Mouse (Mus musculus) skeletal muscle tissue, adult 2 months (tissue): ENCODE results near the gene Mrpl24.

Source experiments
- DNase-seq: peaks from one replicate; pipeline ENCODE4 v3.0.0-alpha.2; 2012; ENCODE audit warnings: low read depth, low spot score

The Mrpl24 gene

GRCm38 (mm10) chr3:87947056-87947810, 27.9 kb downstream of the Mrpl24 start:
- DNase-seq = no peak

- no peak for DNase-seq
Measured at GRCm38 (mm10) chr3:87947811-87948199, 28.5 kb downstream of the Mrpl24 start.

- no peak for DNase-seq
Measured at GRCm38 (mm10) chr3:87948378-87949265, 29.3 kb downstream of the Mrpl24 start, which contains the start of gene Crabp2. TSS of gene Crabp2 (plus strand) at chr3:87948666.

GRCm38 (mm10) chr3:87949266-87949954, 30.1 kb downstream of the Mrpl24 start:
- no peak for DNase-seq

- DNase-seq = no peak
Measured at GRCm38 (mm10) chr3:87949955-87950515, 30.7 kb downstream of the Mrpl24 start.

- no peak for DNase-seq
Measured at GRCm38 (mm10) chr3:87951946-87952345, 32.6 kb downstream of the Mrpl24 start.

- DNase-seq = no peak
Measured at GRCm38 (mm10) chr3:87952440-87952839, 33.1 kb downstream of the Mrpl24 start.

- no peak for DNase-seq
Measured at GRCm38 (mm10) chr3:87958056-87958455, 38.8 kb downstream of the Mrpl24 start.

GRCm38 (mm10) chr3:87958476-87958875, 39.2 kb downstream of the Mrpl24 start:
- no peak for DNase-seq

GRCm38 (mm10) chr3:87958967-87959366, 39.7 kb downstream of the Mrpl24 start:
- DNase-seq = no peak

- no peak for DNase-seq
Measured at GRCm38 (mm10) chr3:87959371-87959770, 40.1 kb downstream of the Mrpl24 start.

GRCm38 (mm10) chr3:87960191-87960585, 40.9 kb downstream of the Mrpl24 start:
- DNase-seq = no peak

- DNase-seq = peak; percentile 80
Measured at GRCm38 (mm10) chr3:87960586-87961191, 41.4 kb downstream of the Mrpl24 start.

GRCm38 (mm10) chr3:87970184-87970938, 51.1 kb downstream of the Mrpl24 start:
- DNase-seq = peak; percentile 48

GRCm38 (mm10) chr3:87970939-87971488, 51.7 kb downstream of the Mrpl24 start, which contains the start of gene Nes:
TSS of gene Nes (plus strand) at chr3:87971078.
- peak; percentile 38 for DNase-seq

GRCm38 (mm10) chr3:87971489-87972202, 52.3 kb downstream of the Mrpl24 start:
- no peak for DNase-seq

GRCm38 (mm10) chr3:87972203-87972664, 52.9 kb downstream of the Mrpl24 start:
- DNase-seq = no peak

- no peak for DNase-seq
Measured at GRCm38 (mm10) chr3:87972776-87973175, 53.5 kb downstream of the Mrpl24 start.
